Comparison of ENCODE assay signal across 27 mouse cellular contexts in genomic region chr2:133134878-133135277, GRCm38 (mm10).
A peak's percentile ranks its signal among the peaks of the same experiment; 100 is the strongest.
DNase-seq lines count a peak whose midpoint lies in the region; ATAC-seq and TF ChIP-seq lines count a peak whose summit lies in the region.
"Had no signal": no experiment of that assay in that cellular context is flagged by ENCODE, and none has a peak within 500 bp of the region (broad histone marks: within the 10 kb centered on the region; RNA-seq: fewer than 3 reads in every experiment).

No protein-coding gene starts in this region.

- WGBS in midbrain, embryonic 11.5 days: 67% methylated on average over 3 of the region's 3 CpGs
- 67% methylated on average over 3 of the region's 3 CpGs for WGBS in midbrain, postnatal 0 days
- WGBS in stomach, embryonic 15.5 days: 52% methylated on average over 3 of the region's 3 CpGs
- WGBS in stomach, postnatal 0 days: 34% methylated on average over 3 of the region's 3 CpGs
- WGBS in hindbrain, embryonic 16.5 days: 75% methylated on average over 3 of the region's 3 CpGs

- H3K4me3 ChIP-seq in midbrain, embryonic 11.5 days (ENCODE audit: low read depth, low read length): no peak overlapping the region
- H3K4me3 ChIP-seq in midbrain, postnatal 0 days (ENCODE audit: low read depth, low read length): no peak overlapping the region
- H3K4me3 ChIP-seq in stomach, embryonic 15.5 days (replicated peaks): no peak overlapping the region
- no peak overlapping the region for H3K4me3 ChIP-seq in stomach, postnatal 0 days (ENCODE audit: low read depth, low read length)
- no peak overlapping the region for H3K4me3 ChIP-seq in hindbrain, embryonic 16.5 days (ENCODE audit: low read length)
- H3K4me3 ChIP-seq: embryonic facial prominence, embryonic 13.5 days; embryonic facial prominence, embryonic 15.5 days; erythroblast, embryonic 14.5 days; forebrain, embryonic 10.5 days; forebrain, embryonic 12.5 days had no signal

- no peaks in the 10 kb centered on the region for H3K36me3 ChIP-seq in midbrain, embryonic 11.5 days (ENCODE audit: control insufficient read depth, insufficient read depth, low read length)
- no peaks in the 10 kb centered on the region for H3K36me3 ChIP-seq in midbrain, postnatal 0 days (ENCODE audit: insufficient read depth, low read length)
- H3K36me3 ChIP-seq in stomach, embryonic 15.5 days: no peaks in the 10 kb centered on the region
- no peaks in the 10 kb centered on the region for H3K36me3 ChIP-seq in stomach, postnatal 0 days (ENCODE audit: control insufficient read depth, insufficient read depth, low read length)
- no peaks in the 10 kb centered on the region for H3K36me3 ChIP-seq in hindbrain, embryonic 16.5 days (ENCODE audit: control insufficient read depth, insufficient read depth, low read length)
- H3K36me3 ChIP-seq: embryonic facial prominence, embryonic 13.5 days; embryonic facial prominence, embryonic 15.5 days; forebrain, embryonic 10.5 days; forebrain, embryonic 12.5 days; G1E had no signal

- TF ChIP-seq CTCF in midbrain, postnatal 0 days (IDR thresholded peaks at IDR 0.05): no peak
- no peak for TF ChIP-seq CTCF in stomach, postnatal 0 days (IDR thresholded peaks at IDR 0.05; ENCODE audit: low read depth)

- H3K27me3 ChIP-seq in midbrain, embryonic 11.5 days (ENCODE audit: control insufficient read depth, insufficient read depth, low read length): no peaks in the 10 kb centered on the region
- H3K27me3 ChIP-seq in midbrain, postnatal 0 days (ENCODE audit: insufficient read depth, low read length): no peaks in the 10 kb centered on the region
- H3K27me3 ChIP-seq in stomach, embryonic 15.5 days (replicated peaks): no peaks in the 10 kb centered on the region
- no peaks in the 10 kb centered on the region for H3K27me3 ChIP-seq in stomach, postnatal 0 days (ENCODE audit: control insufficient read depth, insufficient read depth, low read length)
- no peaks in the 10 kb centered on the region for H3K27me3 ChIP-seq in hindbrain, embryonic 16.5 days (replicated peaks; ENCODE audit: control insufficient read depth, insufficient read depth, low read length)
- H3K27me3 ChIP-seq: CH12.LX; embryonic facial prominence, embryonic 13.5 days; embryonic facial prominence, embryonic 15.5 days; forebrain, embryonic 12.5 days had no signal

- peak; percentile 70; the same call in 1 of the 2 replicates for ATAC-seq in midbrain, embryonic 11.5 days (ENCODE audit: low FRiP score)
- no peak for ATAC-seq in midbrain, postnatal 0 days (ENCODE audit: low FRiP score)
- 0 out of 2 replicates have a peak, but pooled peaks have one; percentile 50 for ATAC-seq in stomach, embryonic 15.5 days (ENCODE audit: insufficient read depth, low FRiP score, low read depth)
- peak; percentile 80; the same call in 1 of the 2 replicates for ATAC-seq in stomach, postnatal 0 days (ENCODE audit: low FRiP score, low TSS enrichment)
- no peak for ATAC-seq in hindbrain, embryonic 16.5 days
- ATAC-seq: activated CD4-positive, CD25-positive, alpha-beta regulatory T cell, adult 4 months; CD4-positive, CD25-positive, alpha-beta regulatory T cell, adult 4 months; forebrain, embryonic 14.5 days; forebrain, embryonic 16.5 days; Patski had no signal

- no peak overlapping the region for H3K27ac ChIP-seq in midbrain, embryonic 11.5 days (ENCODE audit: low read depth, low read length)
- H3K27ac ChIP-seq in midbrain, postnatal 0 days (ENCODE audit: low read depth, low read length): no peak overlapping the region
- no peak overlapping the region for H3K27ac ChIP-seq in stomach, embryonic 15.5 days
- H3K27ac ChIP-seq in stomach, postnatal 0 days (replicated peaks): no peak overlapping the region
- no peak overlapping the region for H3K27ac ChIP-seq in hindbrain, embryonic 16.5 days (ENCODE audit: low read depth, low read length)
- H3K27ac ChIP-seq: embryonic facial prominence, embryonic 13.5 days; embryonic facial prominence, embryonic 15.5 days; forebrain, embryonic 10.5 days; forebrain, embryonic 12.5 days had no signal

- no peaks in the 10 kb centered on the region for H3K4me1 ChIP-seq in midbrain, embryonic 11.5 days (ENCODE audit: control insufficient read depth, insufficient read depth, low read length)
- H3K4me1 ChIP-seq in midbrain, postnatal 0 days (ENCODE audit: insufficient read depth, low read length): no peaks in the 10 kb centered on the region
- H3K4me1 ChIP-seq in stomach, embryonic 15.5 days: no peaks in the 10 kb centered on the region; the same call in 1 of the 2 replicates
- H3K4me1 ChIP-seq in stomach, postnatal 0 days (replicated peaks; ENCODE audit: control insufficient read depth, insufficient read depth): no peaks in the 10 kb centered on the region
- no peaks in the 10 kb centered on the region for H3K4me1 ChIP-seq in hindbrain, embryonic 16.5 days (ENCODE audit: control insufficient read depth, insufficient read depth, low read depth, low read length)
- H3K4me1 ChIP-seq: embryonic facial prominence, embryonic 13.5 days; embryonic facial prominence, embryonic 15.5 days; forebrain, embryonic 10.5 days; forebrain, embryonic 12.5 days had no signal

- no peak for DNase-seq in midbrain, embryonic 11.5 days (ENCODE audit: low spot score, missing footprints)
- no peak for DNase-seq in midbrain, postnatal 0 days (ENCODE audit: low spot score)
- DNase-seq in stomach, postnatal 0 days (ENCODE audit: low spot score): no peak
- DNase-seq in cerebellum, adult 11 months: no peak
- DNase-seq: adrenal gland, adult 8-10 months; adrenal gland, postnatal 25 days; B cell, adult 2 months; cerebellum, adult 11-12 months; cerebellum, adult 2 months; cerebellum, adult 9-10 months; cerebellum, postnatal 10 days; cerebellum, postnatal 25 days; embryo, embryonic 11 days had no signal

- no peak overlapping the region for H3K4me2 ChIP-seq in midbrain, embryonic 11.5 days
- no peak overlapping the region for H3K4me2 ChIP-seq in midbrain, postnatal 0 days (ENCODE audit: low read depth, low read length, poor library complexity, severe bottlenecking)
- no peak overlapping the region for H3K4me2 ChIP-seq in stomach, embryonic 15.5 days
- no peak overlapping the region for H3K4me2 ChIP-seq in stomach, postnatal 0 days (replicated peaks; ENCODE audit: low read depth)
- H3K4me2 ChIP-seq in hindbrain, embryonic 16.5 days (ENCODE audit: low read length): no peak overlapping the region
- H3K4me2 ChIP-seq: embryonic facial prominence, embryonic 13.5 days; embryonic facial prominence, embryonic 15.5 days; forebrain, embryonic 12.5 days had no signal

- no peaks in the 10 kb centered on the region for H3K9me3 ChIP-seq in midbrain, embryonic 11.5 days (ENCODE audit: control insufficient read depth, low read length)
- H3K9me3 ChIP-seq in midbrain, postnatal 0 days (ENCODE audit: low read length): no peaks in the 10 kb centered on the region
- H3K9me3 ChIP-seq in stomach, embryonic 15.5 days: no peaks in the 10 kb centered on the region
- no peaks in the 10 kb centered on the region for H3K9me3 ChIP-seq in stomach, postnatal 0 days (ENCODE audit: control insufficient read depth, low read length)
- no peaks in the 10 kb centered on the region for H3K9me3 ChIP-seq in hindbrain, embryonic 16.5 days (ENCODE audit: control insufficient read depth, low read length)
- H3K9me3 ChIP-seq: embryonic facial prominence, embryonic 13.5 days; embryonic facial prominence, embryonic 15.5 days; forebrain, embryonic 10.5 days; forebrain, embryonic 12.5 days had no signal

- H3K9ac ChIP-seq in midbrain, embryonic 11.5 days (ENCODE audit: low read length): no peak overlapping the region
- no peak overlapping the region for H3K9ac ChIP-seq in midbrain, postnatal 0 days (replicated peaks; ENCODE audit: low read length, poor library complexity, severe bottlenecking)
- H3K9ac ChIP-seq in stomach, embryonic 15.5 days: no peak overlapping the region
- no peak overlapping the region for H3K9ac ChIP-seq in stomach, postnatal 0 days (ENCODE audit: low read length)
- H3K9ac ChIP-seq in hindbrain, embryonic 16.5 days (ENCODE audit: low read depth, low read length): no peak overlapping the region
- H3K9ac ChIP-seq: embryonic facial prominence, embryonic 13.5 days; embryonic facial prominence, embryonic 15.5 days; forebrain, embryonic 12.5 days had no signal

- TF ChIP-seq EP300 in stomach, postnatal 0 days (optimal IDR thresholded peaks at IDR 0.05): no peak

Comparison
In these comparisons a context has a peak if more than half of its experiments do, and no peak if none do; other contexts are left out.
1. ATAC-seq: peak in midbrain, embryonic 11.5 days (single experiment), stomach, embryonic 15.5 days (single experiment) and stomach, postnatal 0 days (single experiment); none in midbrain, postnatal 0 days (single experiment) and hindbrain, embryonic 16.5 days (single experiment).